In genomic region chr17:5162525-5162924, GRCm38 (mm10) we compare ENCODE assay signal across 24 mouse cellular contexts.
DNase-seq lines count a peak whose midpoint lies in the region; ATAC-seq and TF ChIP-seq lines count a peak whose summit lies in the region.
"Had no signal": no experiment of that assay in that cellular context is flagged by ENCODE, and none has a peak within 500 bp of the region (broad histone marks: within the 10 kb centered on the region; RNA-seq: fewer than 3 reads in every experiment).

No protein-coding gene starts in this region.

- no peak for TF ChIP-seq CTCF in intestine, postnatal 0 days (IDR thresholded peaks at IDR 0.05; ENCODE audit: low read depth)

- DNase-seq in forebrain, embryonic 11.5 days (ENCODE audit: low spot score): peak; percentile 33
- no peak for DNase-seq in forebrain, embryonic 10.5 days (ENCODE audit: extremely low spot score, low spot score)
- DNase-seq in midbrain, embryonic 14.5 days: peak; percentile 24
- no peak for DNase-seq in midbrain, embryonic 10.5 days (ENCODE audit: low spot score)
- DNase-seq: adrenal gland, adult 8-10 months; cerebellum, adult 8-10 months; gastrocnemius, postnatal 10 days; heart, postnatal 10 days; kidney, postnatal 4 days; layer of hippocampus, adult 9-11 months; lung, postnatal 36 days; right cerebral cortex, postnatal 4 days; thymus, adult 18-20 months; thymus, postnatal 36 days had no signal

- no peak overlapping the region for H3K9ac ChIP-seq in forebrain, embryonic 11.5 days (ENCODE audit: low read length)
- H3K9ac ChIP-seq in intestine, embryonic 15.5 days: no peak overlapping the region
- no peak overlapping the region for H3K9ac ChIP-seq in intestine, postnatal 0 days (ENCODE audit: low read depth, low read length)
- no peak overlapping the region for H3K9ac ChIP-seq in midbrain, embryonic 14.5 days (replicated peaks; ENCODE audit: low read length)
- no peak overlapping the region for H3K9ac ChIP-seq in intestine, embryonic 16.5 days (ENCODE audit: low read depth, low read length)
- H3K9ac ChIP-seq in heart, embryonic 11.5 days (ENCODE audit: low read depth, low read length): no peak overlapping the region
- H3K9ac ChIP-seq: heart, embryonic 12.5 days; liver, embryonic 15.5 days; lung, embryonic 15.5 days had no signal

- no peaks in the 10 kb centered on the region for H3K4me1 ChIP-seq in forebrain, embryonic 11.5 days (replicated peaks; ENCODE audit: control insufficient read depth, insufficient read depth, low read length)
- H3K4me1 ChIP-seq in forebrain, embryonic 10.5 days: peaks cover 29% of the 10 kb centered on the region
- peaks cover 20% of the 10 kb centered on the region for H3K4me1 ChIP-seq in intestine, embryonic 15.5 days (replicated peaks)
- 0 out of 2 replicates have a peak, but pooled peaks cover 6% of the 10 kb centered on the region for H3K4me1 ChIP-seq in intestine, postnatal 0 days (replicated peaks; ENCODE audit: control insufficient read depth, insufficient read depth, low read length)
- peaks cover 23% of the 10 kb centered on the region for H3K4me1 ChIP-seq in midbrain, embryonic 14.5 days (ENCODE audit: control insufficient read depth, insufficient read depth, low read length)
- H3K4me1 ChIP-seq in midbrain, embryonic 10.5 days: peaks cover 45% of the 10 kb centered on the region
- H3K4me1 ChIP-seq in intestine, embryonic 16.5 days (ENCODE audit: control insufficient read depth, insufficient read depth, low read length): peaks cover 11% of the 10 kb centered on the region
- peaks cover 16% of the 10 kb centered on the region for H3K4me1 ChIP-seq in heart, embryonic 11.5 days (ENCODE audit: control insufficient read depth, insufficient read depth, low read length)
- H3K4me1 ChIP-seq: liver, embryonic 15.5 days had no signal

- no peaks in the 10 kb centered on the region for H3K9me3 ChIP-seq in forebrain, embryonic 11.5 days (ENCODE audit: control insufficient read depth, low read length)
- H3K9me3 ChIP-seq in forebrain, embryonic 10.5 days: no peaks in the 10 kb centered on the region
- H3K9me3 ChIP-seq in intestine, embryonic 15.5 days: no peaks in the 10 kb centered on the region
- no peaks in the 10 kb centered on the region for H3K9me3 ChIP-seq in intestine, postnatal 0 days (ENCODE audit: control insufficient read depth)
- no peaks in the 10 kb centered on the region for H3K9me3 ChIP-seq in midbrain, embryonic 14.5 days (ENCODE audit: control insufficient read depth, low read length)
- H3K9me3 ChIP-seq in midbrain, embryonic 10.5 days (replicated peaks): no peaks in the 10 kb centered on the region
- no peaks in the 10 kb centered on the region for H3K9me3 ChIP-seq in intestine, embryonic 16.5 days (ENCODE audit: control insufficient read depth, low read length)
- no peaks in the 10 kb centered on the region for H3K9me3 ChIP-seq in heart, embryonic 11.5 days (replicated peaks; ENCODE audit: control insufficient read depth, low read length)
- H3K9me3 ChIP-seq: heart, embryonic 12.5 days; liver, embryonic 15.5 days; lung, embryonic 15.5 days; megakaryocyte, embryonic 14.5 days had no signal

- WGBS in forebrain, embryonic 11.5 days: 24% methylated on average over 2 of the region's 2 CpGs
- 45% methylated on average over 2 of the region's 2 CpGs for WGBS in forebrain, embryonic 10.5 days
- WGBS in intestine, embryonic 15.5 days: 60% methylated on average over 2 of the region's 2 CpGs
- 43% methylated on average over 2 of the region's 2 CpGs for WGBS in intestine, postnatal 0 days
- 9% methylated on average over 2 of the region's 2 CpGs for WGBS in midbrain, embryonic 14.5 days
- 22% methylated on average over 2 of the region's 2 CpGs for WGBS in midbrain, embryonic 10.5 days
- 45% methylated on average over 2 of the region's 2 CpGs for WGBS in intestine, embryonic 16.5 days
- 64% methylated on average over 2 of the region's 2 CpGs for WGBS in heart, embryonic 11.5 days (ENCODE audit: insufficient replicate concordance)

- ATAC-seq in forebrain, embryonic 11.5 days (replicated peaks; ENCODE audit: low FRiP score): no peak
- peak; percentile 52; the same call in 1 of the 2 replicates for ATAC-seq in intestine, embryonic 15.5 days
- no peak for ATAC-seq in intestine, postnatal 0 days
- ATAC-seq in midbrain, embryonic 14.5 days (ENCODE audit: low FRiP score, low TSS enrichment): no peak
- ATAC-seq in intestine, embryonic 16.5 days: peak; percentile 22; the same call in 1 of the 2 replicates
- ATAC-seq in heart, embryonic 11.5 days (replicated peaks; ENCODE audit: insufficient number of reproducible peaks, low FRiP score, low TSS enrichment): no peak
- ATAC-seq: CD4-positive, CD25-positive, alpha-beta regulatory T cell, adult 4 months had no signal

- H3K4me2 ChIP-seq in forebrain, embryonic 11.5 days (ENCODE audit: low read depth, low read length, severe bottlenecking): no peak overlapping the region
- no peak overlapping the region for H3K4me2 ChIP-seq in intestine, embryonic 15.5 days (replicated peaks)
- no peak overlapping the region for H3K4me2 ChIP-seq in intestine, postnatal 0 days (replicated peaks; ENCODE audit: low read depth)
- H3K4me2 ChIP-seq in midbrain, embryonic 14.5 days (ENCODE audit: low read length): no peak overlapping the region
- H3K4me2 ChIP-seq in intestine, embryonic 16.5 days (ENCODE audit: low read depth, low read length): no peak overlapping the region
- H3K4me2 ChIP-seq in heart, embryonic 11.5 days: no peak overlapping the region
- H3K4me2 ChIP-seq: heart, embryonic 12.5 days; liver, embryonic 15.5 days; lung, embryonic 15.5 days had no signal

- no peaks in the 10 kb centered on the region for H3K27me3 ChIP-seq in forebrain, embryonic 11.5 days (ENCODE audit: control insufficient read depth, insufficient read depth, low read length)
- H3K27me3 ChIP-seq in forebrain, embryonic 10.5 days (ENCODE audit: poor library complexity, severe bottlenecking): no peaks in the 10 kb centered on the region
- no peaks in the 10 kb centered on the region for H3K27me3 ChIP-seq in intestine, embryonic 15.5 days (replicated peaks)
- H3K27me3 ChIP-seq in intestine, postnatal 0 days (replicated peaks; ENCODE audit: control insufficient read depth, insufficient read depth, low read length): no peaks in the 10 kb centered on the region
- H3K27me3 ChIP-seq in midbrain, embryonic 14.5 days (ENCODE audit: control insufficient read depth, insufficient read depth, low read length): no peaks in the 10 kb centered on the region
- H3K27me3 ChIP-seq in midbrain, embryonic 10.5 days (ENCODE audit: low read depth, poor library complexity, severe bottlenecking): no peaks in the 10 kb centered on the region
- no peaks in the 10 kb centered on the region for H3K27me3 ChIP-seq in intestine, embryonic 16.5 days (replicated peaks; ENCODE audit: control insufficient read depth, insufficient read depth, low read length)
- no peaks in the 10 kb centered on the region for H3K27me3 ChIP-seq in heart, embryonic 11.5 days (ENCODE audit: control insufficient read depth, insufficient read depth, low read length)
- H3K27me3 ChIP-seq: heart, embryonic 12.5 days; liver, embryonic 15.5 days; lung, embryonic 15.5 days; megakaryocyte, embryonic 14.5 days had no signal

- H3K4me3 ChIP-seq in forebrain, embryonic 11.5 days (ENCODE audit: low read depth, low read length): no peak overlapping the region
- H3K4me3 ChIP-seq in forebrain, embryonic 10.5 days: no peak overlapping the region
- no peak overlapping the region for H3K4me3 ChIP-seq in intestine, embryonic 15.5 days (replicated peaks)
- H3K4me3 ChIP-seq in intestine, postnatal 0 days (ENCODE audit: low read depth, low read length): no peak overlapping the region
- no peak overlapping the region for H3K4me3 ChIP-seq in midbrain, embryonic 14.5 days (replicated peaks; ENCODE audit: low read depth, low read length)
- no peak overlapping the region for H3K4me3 ChIP-seq in midbrain, embryonic 10.5 days
- no peak overlapping the region for H3K4me3 ChIP-seq in intestine, embryonic 16.5 days (ENCODE audit: low read length)
- H3K4me3 ChIP-seq in heart, embryonic 11.5 days (ENCODE audit: low read depth, low read length): no peak overlapping the region
- H3K4me3 ChIP-seq: heart, embryonic 12.5 days; left cerebral cortex, adult 2 months; liver, embryonic 15.5 days; lung, embryonic 15.5 days; megakaryocyte, embryonic 14.5 days had no signal

- H3K36me3 ChIP-seq in forebrain, embryonic 11.5 days (ENCODE audit: control insufficient read depth, insufficient read depth, low read length): no peaks in the 10 kb centered on the region
- H3K36me3 ChIP-seq in forebrain, embryonic 10.5 days (replicated peaks): peaks cover 12% of the 10 kb centered on the region
- H3K36me3 ChIP-seq in intestine, embryonic 15.5 days: no peaks in the 10 kb centered on the region
- no peaks in the 10 kb centered on the region for H3K36me3 ChIP-seq in intestine, postnatal 0 days (ENCODE audit: control insufficient read depth, insufficient read depth)
- no peaks in the 10 kb centered on the region for H3K36me3 ChIP-seq in midbrain, embryonic 14.5 days (ENCODE audit: control insufficient read depth, insufficient read depth, low read length)
- peaks cover 10% of the 10 kb centered on the region for H3K36me3 ChIP-seq in midbrain, embryonic 10.5 days
- H3K36me3 ChIP-seq in intestine, embryonic 16.5 days (ENCODE audit: control insufficient read depth, insufficient read depth, low read length): no peaks in the 10 kb centered on the region
- H3K36me3 ChIP-seq in heart, embryonic 11.5 days (ENCODE audit: control insufficient read depth, insufficient read depth, low read length): no peaks in the 10 kb centered on the region
- H3K36me3 ChIP-seq: liver, embryonic 15.5 days had no signal

- no peak overlapping the region for H3K27ac ChIP-seq in forebrain, embryonic 11.5 days (ENCODE audit: low read depth, low read length)
- no peak overlapping the region for H3K27ac ChIP-seq in forebrain, embryonic 10.5 days
- no peak overlapping the region for H3K27ac ChIP-seq in intestine, embryonic 15.5 days
- H3K27ac ChIP-seq in intestine, postnatal 0 days (ENCODE audit: low read depth, low read length): no peak overlapping the region
- no peak overlapping the region for H3K27ac ChIP-seq in midbrain, embryonic 14.5 days (replicated peaks; ENCODE audit: low read depth, low read length)
- H3K27ac ChIP-seq in midbrain, embryonic 10.5 days (replicated peaks): no peak overlapping the region
- H3K27ac ChIP-seq in intestine, embryonic 16.5 days (ENCODE audit: low read length): peak overlapping the region; percentile 40
- no peak overlapping the region for H3K27ac ChIP-seq in heart, embryonic 11.5 days (ENCODE audit: low read depth, low read length)
- H3K27ac ChIP-seq: left cerebral cortex, adult 2 months; liver, embryonic 15.5 days; lung, embryonic 15.5 days had no signal

Comparison
In these comparisons a context has a peak if more than half of its experiments do, and no peak if none do; other contexts are left out.
1. ATAC-seq: peak in intestine, embryonic 15.5 days (single experiment) and intestine, embryonic 16.5 days (single experiment); none in forebrain, embryonic 11.5 days (single experiment), intestine, postnatal 0 days (single experiment), midbrain, embryonic 14.5 days (single experiment) and heart, embryonic 11.5 days (single experiment).
2. DNase-seq: peak in forebrain, embryonic 11.5 days (single experiment) and midbrain, embryonic 14.5 days (single experiment); none in forebrain, embryonic 10.5 days (single experiment) and midbrain, embryonic 10.5 days (single experiment).